Mouse (Mus musculus): ENCODE measurements around the gene Cdh5. TPM values are rescaled to one million over a fixed set of nuclear protein-coding genes. Genes with fewer than 3 reads are reported as not detected.

The Cdh5 gene
- polyA plus RNA-seq, 1 experiment, result 3.7 TPM

DNA sequence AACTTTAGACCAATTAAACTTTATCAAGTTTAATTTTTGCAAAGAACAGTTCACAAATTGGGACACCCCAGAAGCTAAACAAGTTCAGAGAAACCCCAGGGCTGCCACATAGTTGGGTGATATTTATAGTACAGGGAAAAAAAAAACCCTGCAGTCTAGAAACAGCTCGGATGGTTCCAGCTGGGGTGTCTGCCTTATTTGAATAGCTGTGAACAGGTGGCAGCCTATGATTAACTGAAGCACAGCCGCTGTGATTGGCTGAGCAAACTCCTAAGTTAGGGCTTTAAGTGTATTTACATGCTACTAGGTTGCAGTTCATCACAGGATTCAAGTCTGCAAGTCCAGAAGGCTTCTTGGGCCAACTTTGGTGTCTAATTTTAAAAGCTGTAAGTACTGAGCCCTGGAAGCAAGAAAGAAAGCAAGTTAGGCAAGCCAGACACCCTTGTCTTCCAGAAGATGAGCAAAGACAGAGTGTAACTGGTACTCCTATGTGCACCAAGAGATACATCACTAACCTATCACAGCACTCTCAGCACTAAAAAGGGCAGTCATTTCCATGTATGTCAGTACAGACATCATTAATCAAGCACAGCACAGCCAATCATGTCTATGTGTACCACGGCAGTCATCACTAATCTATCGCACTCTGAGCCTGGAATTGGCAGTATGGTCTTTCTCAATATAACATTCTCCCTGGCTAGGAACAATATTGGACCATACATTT lies 25.9 kb downstream of the Cdh5 start:
- no peaks in the 10 kb centered on the region for H3K36me3 ChIP-seq (ENCODE audit: control insufficient read depth, insufficient read depth, low read length)
- TF ChIP-seq POLR2A (IDR thresholded peaks at IDR 0.05; ENCODE audit: control insufficient read depth, low read depth, low read length), result no peak
- no peak for TF ChIP-seq CTCF (IDR thresholded peaks at IDR 0.05; ENCODE audit: control insufficient read depth, insufficient read depth, insufficient replicate concordance, low read depth, low read length)

DNA sequence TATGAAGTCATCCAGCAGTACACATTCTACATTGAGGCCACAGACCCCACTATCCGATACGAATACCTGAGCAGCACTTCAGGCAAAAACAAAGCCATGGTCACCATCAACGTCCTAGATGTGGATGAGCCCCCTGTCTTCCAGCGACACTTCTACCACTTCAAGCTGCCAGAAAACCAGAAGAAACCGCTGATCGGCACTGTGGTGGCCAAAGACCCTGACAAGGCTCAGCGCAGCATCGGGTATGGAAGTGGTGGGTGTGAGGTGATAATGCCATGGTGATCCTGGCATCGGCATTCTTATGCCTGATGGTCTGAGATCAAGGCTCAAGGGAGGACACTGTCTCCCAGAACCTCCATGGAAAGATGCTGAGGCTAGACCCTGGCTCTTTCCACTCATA lies 29.5 kb downstream of the Cdh5 start:
- no peaks in the 10 kb centered on the region for H3K4me1 ChIP-seq (ENCODE audit: control insufficient read depth, insufficient read depth, low read length)
- H3K27ac ChIP-seq (ENCODE audit: control insufficient read depth, insufficient read depth, low read depth, low read length), result no peak overlapping the region
- no peak overlapping the region for H3K4me3 ChIP-seq (ENCODE audit: control insufficient read depth, low read depth, low read length)
- H3K36me3 ChIP-seq (ENCODE audit: control insufficient read depth, insufficient read depth, low read length), result no peaks in the 10 kb centered on the region
- TF ChIP-seq CTCF (IDR thresholded peaks at IDR 0.05; ENCODE audit: control insufficient read depth, insufficient read depth, insufficient replicate concordance, low read depth, low read length) (no peak), POLR2A (IDR thresholded peaks at IDR 0.05; ENCODE audit: control insufficient read depth, low read depth, low read length) (no peak)
- H3K27me3 ChIP-seq (ENCODE audit: control insufficient read depth, insufficient read depth, low read length), result no peaks in the 10 kb centered on the region

More for the DNA sequence above, 25.9 kb downstream of the Cdh5 start:
- H3K4me1 ChIP-seq (ENCODE audit: control insufficient read depth, insufficient read depth, low read length), result peaks cover 2% of the 10 kb centered on the region; the same call in 1 of the 2 replicates
- H3K27me3 ChIP-seq (ENCODE audit: control insufficient read depth, insufficient read depth, low read length), result no peaks in the 10 kb centered on the region
- H3K27ac ChIP-seq (ENCODE audit: control insufficient read depth, insufficient read depth, low read depth, low read length), result no peak overlapping the region
- H3K4me3 ChIP-seq (ENCODE audit: control insufficient read depth, low read depth, low read length), result no peak overlapping the region

DNA sequence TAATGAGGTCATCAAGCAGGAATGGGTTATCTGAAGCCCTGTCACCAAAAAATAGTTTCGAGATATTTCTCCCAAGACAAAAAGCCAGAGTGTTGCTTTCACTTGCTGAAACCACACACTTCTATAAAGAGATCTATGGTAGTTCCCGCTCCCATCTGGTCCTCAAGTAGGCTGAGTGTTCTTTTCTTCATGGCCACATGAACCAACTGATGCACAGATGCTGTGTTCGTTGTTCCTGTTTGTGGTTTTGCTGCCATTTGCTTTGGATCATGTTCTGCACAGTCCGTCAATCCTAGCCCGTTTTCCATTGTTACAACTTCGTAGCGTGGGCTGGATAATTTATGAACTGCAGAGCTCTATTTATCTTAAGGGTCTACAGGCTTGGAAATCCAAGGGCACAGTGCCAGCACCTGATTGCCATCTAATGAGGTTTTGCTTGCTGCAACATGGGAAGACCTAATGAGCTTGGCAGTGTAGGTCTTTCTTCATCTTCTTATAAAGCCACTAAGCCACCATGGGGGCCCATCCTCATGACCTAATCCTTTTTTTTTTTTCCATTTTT lies 30.1 kb downstream of the Cdh5 start:
- H3K4me1 ChIP-seq (ENCODE audit: control insufficient read depth, insufficient read depth, low read length), result no peaks in the 10 kb centered on the region
- no peaks in the 10 kb centered on the region for H3K36me3 ChIP-seq (ENCODE audit: control insufficient read depth, insufficient read depth, low read length)
- TF ChIP-seq POLR2A (IDR thresholded peaks at IDR 0.05; ENCODE audit: control insufficient read depth, low read depth, low read length), result no peak
- TF ChIP-seq CTCF (IDR thresholded peaks at IDR 0.05; ENCODE audit: control insufficient read depth, insufficient read depth, insufficient replicate concordance, low read depth, low read length), result no peak
- no peak overlapping the region for H3K27ac ChIP-seq (ENCODE audit: control insufficient read depth, insufficient read depth, low read depth, low read length)
- no peaks in the 10 kb centered on the region for H3K27me3 ChIP-seq (ENCODE audit: control insufficient read depth, insufficient read depth, low read length)
- no peak overlapping the region for H3K4me3 ChIP-seq (ENCODE audit: control insufficient read depth, low read depth, low read length)

DNA sequence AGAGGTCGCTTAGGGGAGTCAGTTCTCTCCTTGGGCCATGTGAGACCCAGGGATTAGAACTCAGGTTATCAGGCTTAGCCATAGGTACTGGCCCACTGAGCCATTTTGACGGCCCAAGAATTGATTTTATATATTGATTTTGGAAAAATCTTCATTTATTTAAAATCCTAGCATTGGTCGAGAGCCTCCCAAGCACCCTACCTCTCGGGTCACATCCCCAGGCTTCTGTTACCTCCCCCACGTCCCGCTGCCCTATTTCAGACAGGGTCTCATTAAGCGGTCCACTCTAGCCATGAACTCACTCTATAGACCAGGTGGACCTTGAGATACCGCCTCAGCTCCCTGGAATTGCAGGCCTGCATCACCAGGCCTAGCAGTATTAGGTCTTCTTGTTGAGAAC lies 33.1 kb downstream of the Cdh5 start:
- no peak for TF ChIP-seq CTCF (IDR thresholded peaks at IDR 0.05; ENCODE audit: control insufficient read depth, insufficient read depth, insufficient replicate concordance, low read depth, low read length)
- no peak for TF ChIP-seq POLR2A (IDR thresholded peaks at IDR 0.05; ENCODE audit: control insufficient read depth, low read depth, low read length)
- H3K4me1 ChIP-seq (ENCODE audit: control insufficient read depth, insufficient read depth, low read length), result no peaks in the 10 kb centered on the region

DNA sequence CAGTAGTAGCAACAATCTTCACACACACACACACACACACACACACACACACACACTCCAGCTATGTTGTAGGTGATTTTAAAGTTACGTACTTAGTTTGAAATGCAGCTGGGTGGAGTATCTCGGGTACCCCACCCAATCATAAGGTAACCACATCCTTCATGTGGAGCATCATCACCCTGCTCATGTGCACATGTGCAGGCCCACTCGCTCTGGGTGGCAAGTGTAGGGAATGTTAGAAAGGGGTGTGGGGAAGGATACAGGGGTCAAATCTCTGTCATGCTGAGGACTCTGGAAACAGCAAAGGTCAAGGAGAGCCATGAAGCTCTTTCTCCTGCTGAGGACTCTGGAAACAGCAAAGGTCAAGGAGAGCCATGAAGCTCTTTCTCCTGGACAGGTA lies 34.9 kb downstream of the Cdh5 start:
- Histone ChIP-seq H3K4me3 (ENCODE audit: control insufficient read depth, low read depth, low read length) (no peak overlapping the region), H3K4me1 (ENCODE audit: control insufficient read depth, insufficient read depth, low read length) (no peaks in the 10 kb centered on the region), H3K27ac (ENCODE audit: control insufficient read depth, insufficient read depth, low read depth, low read length) (no peak overlapping the region), H3K27me3 (ENCODE audit: control insufficient read depth, insufficient read depth, low read length) (no peaks in the 10 kb centered on the region), H3K36me3 (ENCODE audit: control insufficient read depth, insufficient read depth, low read length) (no peaks in the 10 kb centered on the region)
- TF ChIP-seq POLR2A (IDR thresholded peaks at IDR 0.05; ENCODE audit: control insufficient read depth, low read depth, low read length) (no peak), CTCF (IDR thresholded peaks at IDR 0.05; ENCODE audit: control insufficient read depth, insufficient read depth, insufficient replicate concordance, low read depth, low read length) (no peak)

More for the DNA sequence above, 33.1 kb downstream of the Cdh5 start:
- Histone ChIP-seq H3K27ac (ENCODE audit: control insufficient read depth, insufficient read depth, low read depth, low read length) (no peak overlapping the region), H3K27me3 (ENCODE audit: control insufficient read depth, insufficient read depth, low read length) (no peaks in the 10 kb centered on the region), H3K36me3 (ENCODE audit: control insufficient read depth, insufficient read depth, low read length) (no peaks in the 10 kb centered on the region), H3K4me3 (ENCODE audit: control insufficient read depth, low read depth, low read length) (no peak overlapping the region)

DNA sequence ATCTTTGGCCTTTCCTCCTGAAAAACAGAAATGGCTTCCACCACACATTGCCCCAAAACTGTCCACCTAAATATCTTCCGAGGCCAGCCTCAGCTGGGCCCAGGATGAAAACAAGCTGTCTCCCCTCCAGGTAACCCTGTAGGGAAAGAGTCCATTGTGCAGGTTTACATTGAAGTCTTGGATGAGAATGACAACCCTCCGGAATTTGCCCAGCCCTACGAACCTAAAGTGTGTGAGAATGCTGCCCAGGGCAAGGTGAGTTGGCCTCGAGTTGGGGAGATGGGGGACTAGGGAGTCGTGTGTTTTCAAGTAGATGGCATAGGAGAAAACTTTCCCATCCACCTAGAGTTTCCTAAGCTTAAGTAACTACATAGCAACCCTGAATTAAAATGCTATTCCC lies 36.2 kb downstream of the Cdh5 start:
- Histone ChIP-seq H3K27me3 (ENCODE audit: control insufficient read depth, insufficient read depth, low read length) (no peaks in the 10 kb centered on the region), H3K27ac (ENCODE audit: control insufficient read depth, insufficient read depth, low read depth, low read length) (no peak overlapping the region), H3K4me3 (ENCODE audit: control insufficient read depth, low read depth, low read length) (no peak overlapping the region)

DNA sequence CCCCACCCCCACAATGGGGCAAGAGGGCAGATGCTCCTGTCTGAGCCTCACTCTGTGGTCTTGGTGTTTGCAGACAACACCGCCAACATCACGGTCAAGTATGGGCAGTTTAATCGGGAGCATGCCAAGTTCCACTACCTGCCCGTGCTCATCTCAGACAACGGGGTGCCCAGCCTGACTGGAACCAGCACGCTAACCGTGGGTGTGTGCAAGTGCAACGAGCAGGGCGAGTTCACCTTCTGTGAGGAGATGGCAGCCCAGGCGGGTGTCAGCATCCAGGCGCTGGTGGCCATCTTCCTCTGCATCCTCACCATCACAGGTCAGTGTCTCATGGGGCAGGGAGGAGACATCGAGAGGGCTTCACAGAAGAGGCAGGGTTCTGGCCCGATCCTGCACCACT lies 39.2 kb downstream of the Cdh5 start:
- H3K4me1 ChIP-seq (ENCODE audit: control insufficient read depth, insufficient read depth, low read length), result no peaks in the 10 kb centered on the region; the same call in none of the 2 replicates
- no peaks in the 10 kb centered on the region for H3K36me3 ChIP-seq (ENCODE audit: control insufficient read depth, insufficient read depth, low read length)
- no peaks in the 10 kb centered on the region for H3K27me3 ChIP-seq (ENCODE audit: control insufficient read depth, insufficient read depth, low read length)
- H3K27ac ChIP-seq (ENCODE audit: control insufficient read depth, insufficient read depth, low read depth, low read length), result no peak overlapping the region
- no peak overlapping the region for H3K4me3 ChIP-seq (ENCODE audit: control insufficient read depth, low read depth, low read length)
- TF ChIP-seq POLR2A (IDR thresholded peaks at IDR 0.05; ENCODE audit: control insufficient read depth, low read depth, low read length) (no peak), CTCF (IDR thresholded peaks at IDR 0.05; ENCODE audit: control insufficient read depth, insufficient read depth, insufficient replicate concordance, low read depth, low read length) (no peak)

More for the DNA sequence above, 36.2 kb downstream of the Cdh5 start:
- no peak for TF ChIP-seq POLR2A (IDR thresholded peaks at IDR 0.05; ENCODE audit: control insufficient read depth, low read depth, low read length)
- TF ChIP-seq CTCF (IDR thresholded peaks at IDR 0.05; ENCODE audit: control insufficient read depth, insufficient read depth, insufficient replicate concordance, low read depth, low read length), result no peak
- Histone ChIP-seq H3K36me3 (ENCODE audit: control insufficient read depth, insufficient read depth, low read length) (no peaks in the 10 kb centered on the region), H3K4me1 (ENCODE audit: control insufficient read depth, insufficient read depth, low read length) (no peaks in the 10 kb centered on the region; the same call in none of the 2 replicates)

Data from testis, adult 2 months (tissue).